Mouse (Mus musculus) gastrocnemius, postnatal 10 days (tissue): Measurements from ENCODE around the gene Pcdh7. TPM values are rescaled to one million over a fixed set of nuclear protein-coding genes. Genes with fewer than 3 reads are reported as not detected.

Experiments used
- DNase-seq: peaks from one replicate; pipeline ENCODE4 v3.0.0; 2021; ENCODE audit warnings: mixed read lengths
- total RNA-seq, 2 experiments: library from RNA; stranded (reverse); gene quantifications; 2 replicates each; pipeline ENCODE4 v1.2.3; 2021

The Pcdh7 gene
- total RNA-seq, 2 experiments from 2014 or later: 9.6 to 16.8 TPM

DNA sequence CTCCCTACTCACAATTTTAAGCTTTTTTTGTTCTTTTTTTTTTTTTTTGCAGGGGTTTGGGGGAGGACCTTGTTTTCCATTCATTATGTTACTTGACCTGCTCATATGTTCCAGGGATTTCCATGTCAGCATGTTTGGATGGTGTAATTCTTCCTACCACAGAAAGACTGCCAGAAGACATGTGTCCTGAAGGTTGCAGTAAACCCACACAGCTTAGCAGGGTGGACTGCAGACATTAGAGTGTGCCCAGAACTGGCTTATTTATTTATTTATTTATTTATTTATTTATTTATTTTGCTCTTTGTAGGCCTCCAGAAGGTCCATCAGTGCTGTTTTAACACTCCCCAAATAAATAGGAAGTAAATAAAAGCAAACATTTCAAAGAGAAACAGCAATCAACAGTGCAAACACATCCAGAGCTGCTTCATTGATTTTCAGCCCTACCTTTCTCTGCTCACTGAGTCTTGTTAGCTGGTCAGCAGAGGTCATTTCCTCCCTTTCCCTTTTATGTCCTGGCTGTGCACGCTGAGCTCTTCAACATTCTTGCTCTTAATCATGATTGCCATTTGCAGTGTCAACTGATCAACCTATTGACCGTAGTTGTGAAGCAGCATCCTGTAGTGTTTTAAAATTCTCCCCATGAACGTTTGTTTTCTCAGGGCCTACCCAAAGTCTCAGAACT is 401.3 kb downstream of the Pcdh7 start:
- no peak for DNase-seq

DNA sequence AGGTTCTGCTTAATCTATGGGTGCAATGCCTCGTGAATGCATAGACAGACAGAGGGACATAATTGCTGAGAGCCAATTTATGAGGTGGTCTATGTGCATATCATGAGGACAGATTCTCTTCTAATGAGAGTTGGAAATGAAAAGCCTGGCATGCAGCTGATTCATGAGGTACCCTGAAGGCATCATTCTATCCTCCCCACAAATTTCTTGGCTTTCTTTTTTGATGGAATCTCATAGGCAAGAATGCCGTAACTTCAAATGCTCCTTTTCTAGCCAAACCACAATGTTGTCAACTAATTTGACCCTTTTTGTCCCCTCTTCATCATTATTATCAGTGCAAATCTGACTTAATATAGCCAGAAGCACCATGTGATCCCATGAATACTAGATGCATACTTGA is 426.1 kb downstream of the Pcdh7 start:
- no peak for DNase-seq

DNA sequence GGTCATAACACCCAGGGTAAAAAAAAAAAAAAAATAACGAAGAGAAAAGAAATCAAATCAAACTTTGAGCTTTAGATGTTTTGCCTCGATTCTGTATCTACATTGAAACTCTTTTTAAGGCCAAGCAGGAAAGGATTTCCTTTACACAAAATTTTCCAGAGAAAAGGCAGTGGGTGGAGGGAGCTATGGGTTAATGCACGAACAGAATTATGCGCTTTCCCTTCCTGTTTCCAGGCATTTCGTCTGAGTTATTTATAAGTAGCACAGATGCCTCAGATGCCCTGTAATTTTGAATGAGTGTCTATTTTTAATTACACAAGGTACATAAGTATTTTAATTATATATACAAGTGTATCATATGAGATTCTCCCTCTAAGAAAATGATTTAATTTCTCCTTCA is 436.2 kb downstream of the Pcdh7 start:
- DNase-seq: no peak

DNA sequence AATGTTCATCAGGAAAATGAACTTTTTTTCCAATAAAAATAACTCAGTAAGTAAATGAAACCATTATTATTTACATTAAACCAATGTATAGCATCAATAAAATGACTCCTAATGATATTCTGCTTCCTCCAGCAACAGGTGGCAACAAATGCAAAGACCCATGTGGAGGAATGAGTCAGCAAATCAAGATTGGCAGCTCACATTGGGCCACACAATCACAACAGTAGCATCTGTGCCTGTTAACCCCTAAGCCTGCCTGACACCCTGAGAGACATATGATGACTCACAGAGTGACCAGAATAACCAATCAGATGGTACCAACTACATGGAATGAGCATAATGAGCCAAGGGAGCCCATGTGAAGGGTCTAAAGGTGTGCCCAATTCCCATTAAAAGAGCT is 454.5 kb downstream of the Pcdh7 start:
- no peak for DNase-seq

DNA sequence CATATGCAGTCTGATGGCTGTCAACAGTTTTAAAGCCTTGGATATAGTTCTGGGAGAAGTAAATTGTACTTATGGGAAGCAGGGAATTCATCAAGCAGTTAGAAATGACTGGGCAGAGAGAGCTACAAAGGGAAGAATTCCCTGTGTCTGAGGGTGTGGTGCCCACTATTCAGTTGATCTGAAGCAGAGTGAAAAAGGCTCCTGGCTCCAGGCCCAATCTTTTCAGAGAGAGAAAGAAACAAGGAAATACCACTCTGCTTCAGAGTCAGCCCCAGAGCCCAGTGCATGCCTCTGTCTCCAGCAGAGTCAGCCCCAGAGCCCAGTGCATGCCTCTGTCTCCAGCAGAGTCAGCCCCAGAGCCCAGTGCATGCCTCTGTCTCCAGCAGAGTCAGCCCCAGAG is 456.6 kb downstream of the Pcdh7 start:
- DNase-seq: peak; percentile 7

DNA sequence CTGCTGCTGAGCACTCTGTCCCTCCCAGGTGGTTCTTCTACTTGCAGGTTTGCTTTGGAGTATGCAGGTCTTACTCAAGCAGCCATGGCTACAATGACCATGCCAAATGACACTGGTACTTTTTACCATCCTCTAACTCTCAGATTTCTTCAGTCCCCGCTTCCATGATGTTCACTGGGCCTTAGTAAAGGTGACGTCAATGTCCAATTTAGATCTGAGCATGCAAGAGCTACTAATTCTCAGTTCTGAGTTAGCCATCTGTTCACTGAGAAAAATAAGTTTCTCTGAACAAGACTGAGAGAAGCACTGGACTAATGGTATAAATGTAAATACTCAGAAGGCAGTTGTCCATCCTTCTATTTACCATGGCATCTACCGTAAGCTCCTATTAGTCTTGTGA is 457.8 kb downstream of the Pcdh7 start:
- DNase-seq: no peak
